Mouse (Mus musculus): ENCODE measurements around the gene Manbal. TPM values are rescaled to one million over a fixed set of nuclear protein-coding genes. Genes with fewer than 3 reads are reported as not detected.

The Manbal gene
- total and polyA plus RNA-seq, 3 experiments = 28.4 to 65.7 TPM; not detected in 1

- no peak for TF ChIP-seq MAZ (IDR thresholded peaks at IDR 0.05; ENCODE audit: low read depth, low read length)
- TF ChIP-seq TCF12 (IDR thresholded peaks at IDR 0.05; ENCODE audit: low read depth, low read length) = peak; percentile 71
- peak; percentile 85 for TF ChIP-seq MYB (IDR thresholded peaks at IDR 0.05; ENCODE audit: low read depth, low read length)
- TF ChIP-seq CTCF (IDR thresholded peaks at IDR 0.05 in 2 of 3, conservative IDR thresholded peaks at IDR 0.05 in 1 of 3; ENCODE audit: control insufficient read depth in 1 of 3, insufficient read depth in 1 of 3, low read depth in 2 of 3, low read length in 3 of 3, poor library complexity in 1 of 3, severe bottlenecking in 1 of 3) = no peak
- TF ChIP-seq MAX (IDR thresholded peaks at IDR 0.05; ENCODE audit: low read length) = peak; percentile 71
- TF ChIP-seq GATA1 (IDR thresholded peaks at IDR 0.05; ENCODE audit: low read depth, low read length) = peak; percentile 93
- TF ChIP-seq MAFK (IDR thresholded peaks at IDR 0.05; ENCODE audit: borderline replicate concordance, low read depth, low read length) = 0 out of 2 replicates have a peak, but pooled peaks have one; percentile 20
- TF ChIP-seq USF1 (IDR thresholded peaks at IDR 0.05; ENCODE audit: low read depth, low read length) = peak; percentile 87
Measured at GRCm38 (mm10) chr2:157366762-157367161, 632 bp upstream of the Manbal start (continued).

- TF ChIP-seq ZNF384 (IDR thresholded peaks at IDR 0.05; ENCODE audit: low read depth, low read length) (peak; percentile 83; the same call in 1 of the 2 replicates), GATA1 (IDR thresholded peaks at IDR 0.05; ENCODE audit: low read depth, low read length) (peak; percentile 30; the same call in 1 of the 2 replicates), MAX (IDR thresholded peaks at IDR 0.05; ENCODE audit: low read length) (0 out of 2 replicates have a peak, but pooled peaks have one; percentile 12), TCF12 (IDR thresholded peaks at IDR 0.05; ENCODE audit: low read depth, low read length) (no peak), ETS1 (IDR thresholded peaks at IDR 0.05; ENCODE audit: low read depth, low read length) (peak; percentile 45; the same call in 1 of the 2 replicates), POLR2AphosphoS5 (IDR thresholded peaks at IDR 0.05; ENCODE audit: borderline replicate concordance, low read depth, low read length) (no peak), JUND (IDR thresholded peaks at IDR 0.05; ENCODE audit: low read depth, low read length) (no peak), MEF2A (IDR thresholded peaks at IDR 0.05; ENCODE audit: extremely low read depth, insufficient replicate concordance, low read depth, low read length, poor library complexity, severe bottlenecking) (no peak)
- peak; percentile 80 for DNase-seq (ENCODE audit: low read depth, low spot score)
- no peaks in the 10 kb centered on the region for H3K27me3 ChIP-seq (ENCODE audit: control insufficient read depth in 1 of 2, insufficient read depth in 2 of 2, low read length in 2 of 2)
- peak overlapping the region; percentile 79 to 85 for H3K4me3 ChIP-seq (ENCODE audit: control insufficient read depth in 1 of 2, insufficient read depth in 1 of 2, low read depth in 2 of 2, low read length in 2 of 2)
- peak overlapping the region; percentile 83 for H3K9ac ChIP-seq (ENCODE audit: control insufficient read depth, low read depth, low read length, poor library complexity, severe bottlenecking)
- peaks cover 20% of the 10 kb centered on the region for H3K79me2 ChIP-seq (ENCODE audit: control insufficient read depth, insufficient read depth, low read length, poor library complexity)
- H3K36me3 ChIP-seq (ENCODE audit: control insufficient read depth in 1 of 2, insufficient read depth in 2 of 2, low read length in 2 of 2) = peaks cover 0 to 10% of the 10 kb centered on the region in 2 experiments; a peak in 3 of 4 replicates
- peaks cover 0 to 10% of the 10 kb centered on the region in 2 experiments for H3K4me1 ChIP-seq (ENCODE audit: control insufficient read depth in 1 of 2, insufficient read depth in 2 of 2, low read length in 2 of 2)
- peak overlapping the region; percentile 91 for H3K27ac ChIP-seq (ENCODE audit: control insufficient read depth, low read depth, low read length)
- H3K9me3 ChIP-seq (replicated peaks; ENCODE audit: insufficient read depth, low read length) = no peaks in the 10 kb centered on the region
Measured at GRCm38 (mm10) chr2:157367991-157368390, 597 bp downstream of the Manbal start.

GRCm38 (mm10) chr2:157371696-157372095, 4.3 kb downstream of the Manbal start:
- Histone ChIP-seq H3K36me3 (ENCODE audit: control insufficient read depth in 1 of 2, insufficient read depth in 2 of 2, low read length in 2 of 2) (peaks cover 0 to 5% of the 10 kb centered on the region in 2 experiments; a peak in 3 of 4 replicates), H3K79me2 (ENCODE audit: control insufficient read depth, insufficient read depth, low read length, poor library complexity) (peaks cover 24% of the 10 kb centered on the region), H3K4me3 (ENCODE audit: control insufficient read depth in 1 of 2, insufficient read depth in 1 of 2, low read depth in 2 of 2, low read length in 2 of 2) (no peak overlapping the region), H3K4me1 (ENCODE audit: control insufficient read depth in 1 of 2, insufficient read depth in 2 of 2, low read length in 2 of 2) (peaks cover 0 to 5% of the 10 kb centered on the region in 2 experiments; a peak in 1 of 4 replicates), H3K9me3 (replicated peaks; ENCODE audit: insufficient read depth, low read length) (no peaks in the 10 kb centered on the region), H3K27me3 (ENCODE audit: control insufficient read depth in 1 of 2, insufficient read depth in 2 of 2, low read length in 2 of 2) (no peaks in the 10 kb centered on the region), H3K27ac (ENCODE audit: control insufficient read depth, low read depth, low read length) (no peak overlapping the region), H3K9ac (ENCODE audit: control insufficient read depth, low read depth, low read length, poor library complexity, severe bottlenecking) (no peak overlapping the region)
- DNase-seq (ENCODE audit: low read depth, low spot score) = no peak
- TF ChIP-seq MYB (IDR thresholded peaks at IDR 0.05; ENCODE audit: low read depth, low read length) (no peak), TAL1 (IDR thresholded peaks at IDR 0.05; ENCODE audit: low read length) (no peak), CTCF (IDR thresholded peaks at IDR 0.05 in 2 of 3, conservative IDR thresholded peaks at IDR 0.05 in 1 of 3; ENCODE audit: control insufficient read depth in 1 of 3, insufficient read depth in 1 of 3, low read depth in 2 of 3, low read length in 3 of 3, poor library complexity in 1 of 3, severe bottlenecking in 1 of 3) (no peak), EP300 (IDR thresholded peaks at IDR 0.05; ENCODE audit: low read depth in 1 of 2, low read length in 2 of 2) (no peak), JUND (IDR thresholded peaks at IDR 0.05; ENCODE audit: low read depth, low read length) (no peak), CHD1 (IDR thresholded peaks at IDR 0.05; ENCODE audit: low read depth, low read length) (no peak), ETS1 (IDR thresholded peaks at IDR 0.05; ENCODE audit: low read depth, low read length) (no peak), HCFC1 (IDR thresholded peaks at IDR 0.05; ENCODE audit: low read depth, low read length) (no peak), USF1 (IDR thresholded peaks at IDR 0.05; ENCODE audit: low read depth, low read length) (no peak), ELF1 (IDR thresholded peaks at IDR 0.05; ENCODE audit: low read depth, low read length) (no peak), USF2 (IDR thresholded peaks at IDR 0.05; ENCODE audit: borderline replicate concordance in 1 of 2, insufficient read depth in 1 of 2, low read depth in 1 of 2, low read length in 2 of 2) (no peak), SIN3A (IDR thresholded peaks at IDR 0.05; ENCODE audit: low read length) (no peak), RCOR1 (IDR thresholded peaks at IDR 0.05; ENCODE audit: low read depth, low read length) (no peak), BHLHE40 (IDR thresholded peaks at IDR 0.05; ENCODE audit: borderline replicate concordance, low read depth, low read length) (no peak), SMC3 (IDR thresholded peaks at IDR 0.05; ENCODE audit: low read depth, low read length) (no peak), MAX (IDR thresholded peaks at IDR 0.05; ENCODE audit: low read length) (no peak)

All from MEL (cell line).